Mouse (Mus musculus): ENCODE results near the gene Bphl.
"Not testable (repeated sequence)": the region's sequence is repeated elsewhere in the genome, so short reads cannot be mapped to it uniquely, and the experiment has no call there.

Bphl gene

DNA sequence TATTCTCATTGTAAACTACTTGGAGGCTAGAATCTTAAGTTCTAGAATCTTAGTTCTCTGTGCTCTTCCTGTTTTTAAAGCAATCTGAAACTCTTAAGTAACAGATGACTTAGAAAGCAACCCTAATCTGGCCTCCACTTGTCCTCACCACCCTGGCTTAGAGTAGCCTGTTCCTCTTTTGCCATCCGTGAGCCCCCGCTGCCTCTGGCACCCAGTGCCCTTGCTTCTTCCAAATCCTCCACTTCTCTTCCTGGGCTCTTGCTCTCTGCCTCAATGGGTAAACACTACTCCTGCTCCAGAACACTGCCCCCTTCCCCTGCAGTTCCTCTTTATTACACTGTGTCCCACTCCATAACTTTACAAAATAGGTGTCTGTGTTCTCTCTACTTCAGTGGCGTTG, 14.3 kb downstream of the Bphl start:
- DNase-seq (ENCODE audit: low read depth, low spot score) = no peak

DNA sequence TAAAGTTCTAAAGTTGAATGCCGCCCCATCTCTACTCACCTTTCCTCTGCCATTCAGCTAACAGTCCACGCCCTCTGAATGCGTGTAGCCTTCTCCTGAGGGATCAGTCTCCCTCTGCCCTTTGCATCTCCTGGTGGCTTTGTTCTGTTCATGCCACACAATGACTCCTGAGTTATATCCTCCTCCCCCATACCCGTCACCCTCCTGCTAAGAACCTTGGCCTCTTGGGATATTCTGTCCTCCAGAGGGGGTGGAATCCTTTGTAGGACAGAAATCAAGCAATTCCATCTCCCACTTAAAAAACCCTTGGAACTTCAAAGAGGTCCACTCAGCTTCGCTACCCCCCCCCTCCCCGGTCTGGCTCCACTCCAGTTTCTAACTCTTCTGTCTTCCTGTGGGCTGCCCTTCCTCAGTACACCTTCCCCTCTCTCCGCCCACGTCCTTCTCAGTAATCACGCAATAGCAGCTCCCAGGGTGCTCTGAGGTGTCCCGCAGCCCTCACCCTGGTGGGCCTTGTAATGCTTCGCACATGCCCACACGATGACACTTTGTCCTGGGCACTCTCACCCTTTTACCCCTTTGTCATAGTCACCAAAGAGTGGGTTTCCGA, 16.4 kb downstream of the Bphl start:
- DNase-seq (ENCODE audit: low read depth, low spot score) = no peak

DNA sequence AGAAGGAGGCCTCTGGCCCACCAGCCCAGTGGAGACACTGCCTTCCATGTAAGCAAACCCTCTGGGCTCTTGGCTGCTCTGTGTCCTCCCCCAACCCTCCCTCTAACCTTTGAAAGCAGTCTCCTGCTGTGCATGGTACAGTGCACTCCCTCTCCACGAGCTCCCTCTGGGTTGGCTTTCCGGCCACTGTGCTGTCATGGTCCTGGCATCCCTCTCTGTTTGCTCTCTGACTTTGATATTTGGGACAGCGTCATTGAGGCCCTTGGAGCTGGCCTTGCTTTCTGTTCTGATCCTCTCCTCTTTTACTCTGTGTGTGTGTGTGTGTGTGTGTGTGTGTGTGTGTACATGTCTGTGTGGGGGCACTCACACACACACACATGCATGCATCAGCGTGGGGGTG, 17.0 kb downstream of the Bphl start:
- no peak for DNase-seq (ENCODE audit: low read depth, low spot score)

DNA sequence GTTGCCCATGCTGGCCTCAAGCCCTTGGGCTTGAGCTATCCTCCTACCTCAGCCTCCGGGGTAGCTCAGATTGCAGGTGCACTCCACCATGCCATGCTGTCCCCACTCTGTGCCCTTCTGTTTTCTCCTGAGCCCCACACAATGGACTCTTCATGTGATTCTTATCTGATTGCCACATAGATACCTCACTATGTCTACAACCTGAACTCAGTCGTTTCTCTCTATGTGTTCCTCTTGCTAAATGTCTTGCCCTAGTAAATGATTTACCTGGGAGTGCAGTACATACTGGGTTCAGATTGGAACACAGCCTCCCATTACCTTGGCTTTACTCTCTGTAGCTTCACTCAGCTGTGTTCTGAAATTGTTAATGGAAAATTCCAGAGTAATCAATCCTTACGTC, 17.6 kb downstream of the Bphl start:
- DNase-seq (ENCODE audit: low read depth, low spot score) = no peak

DNA sequence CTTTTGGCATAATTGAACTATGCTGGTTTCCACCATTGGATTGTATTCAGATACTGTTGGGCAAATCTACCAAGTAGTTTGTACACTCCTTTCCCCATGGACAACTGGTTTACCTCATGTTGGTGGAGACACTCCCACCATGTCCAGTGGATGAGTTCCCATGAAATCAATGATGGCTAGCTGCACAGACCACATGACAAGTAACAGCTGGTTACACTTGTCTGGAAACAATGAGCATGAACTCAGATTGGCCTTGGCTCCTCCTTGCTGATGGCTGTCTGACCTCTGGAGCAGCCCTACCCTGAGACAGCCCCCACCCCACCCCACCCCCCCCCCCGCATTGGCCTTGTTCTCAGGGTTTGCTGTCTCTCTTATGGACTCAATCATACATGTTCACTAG, 19.9 kb downstream of the Bphl start:
- no peak for DNase-seq (ENCODE audit: low read depth, low spot score)

DNA sequence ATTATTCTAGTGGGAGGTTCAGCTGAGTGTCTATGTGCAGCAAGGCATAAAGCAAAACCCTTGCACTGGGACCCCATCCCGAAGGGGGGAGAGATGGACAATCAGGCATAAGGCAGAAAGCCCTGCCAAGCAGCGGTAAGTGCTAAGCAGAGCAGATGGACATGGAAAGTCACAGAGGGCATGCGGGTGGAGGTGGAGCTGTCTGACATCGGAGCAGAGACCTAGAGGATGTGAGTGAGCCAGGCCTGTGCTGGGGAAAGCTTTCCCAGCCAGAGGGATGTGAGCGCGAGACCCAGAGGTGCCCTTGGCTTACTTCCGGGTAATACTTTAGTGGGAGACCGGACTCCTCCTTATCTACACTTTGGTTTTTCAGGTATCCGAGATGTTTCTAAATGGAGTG, 22.7 kb downstream of the Bphl start:
- no peak for DNase-seq (ENCODE audit: low read depth, low spot score)

DNA sequence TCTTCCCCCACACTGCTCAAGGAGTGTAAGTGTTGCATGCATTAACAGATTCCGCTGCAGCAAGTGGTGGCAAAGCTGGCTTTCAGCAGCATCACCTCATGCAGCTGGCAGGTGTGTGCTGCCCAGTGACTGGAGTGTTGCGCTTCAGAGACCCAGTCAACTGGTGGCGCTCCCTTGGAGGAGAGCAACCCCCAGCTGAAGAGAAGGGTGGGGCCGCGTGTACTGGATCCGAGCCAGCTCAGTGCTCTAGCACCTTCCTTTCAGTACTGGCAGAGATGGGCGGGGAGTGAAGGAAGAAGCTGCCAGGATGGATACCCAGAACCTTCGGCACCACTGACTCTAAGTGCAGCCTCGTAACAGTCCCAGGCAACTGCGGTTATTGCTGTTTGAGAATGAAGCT, 25.1 kb downstream of the Bphl start:
- DNase-seq (ENCODE audit: low read depth, low spot score) = no peak

DNA sequence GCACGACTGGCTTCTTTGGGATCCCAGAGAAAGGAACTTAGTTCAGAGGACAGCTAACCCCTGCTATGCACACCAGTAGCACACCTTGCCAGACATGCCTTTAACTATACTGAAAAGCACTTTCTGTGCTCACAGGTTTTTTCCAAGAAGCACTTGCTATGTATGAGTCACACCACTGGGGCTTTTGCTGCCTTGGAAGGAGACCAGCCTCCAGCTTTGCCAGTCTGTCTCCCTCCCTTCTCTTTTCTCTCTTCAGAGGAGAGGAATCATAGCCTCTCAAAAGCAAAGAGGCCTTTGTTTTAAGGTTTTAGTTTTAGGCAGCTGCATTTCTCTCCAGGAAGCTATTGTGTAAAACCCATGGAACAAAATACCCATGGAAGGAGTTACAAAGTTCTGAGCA, 29.0 kb downstream of the Bphl start:
- DNase-seq (ENCODE audit: low read depth, low spot score) = no peak

DNA sequence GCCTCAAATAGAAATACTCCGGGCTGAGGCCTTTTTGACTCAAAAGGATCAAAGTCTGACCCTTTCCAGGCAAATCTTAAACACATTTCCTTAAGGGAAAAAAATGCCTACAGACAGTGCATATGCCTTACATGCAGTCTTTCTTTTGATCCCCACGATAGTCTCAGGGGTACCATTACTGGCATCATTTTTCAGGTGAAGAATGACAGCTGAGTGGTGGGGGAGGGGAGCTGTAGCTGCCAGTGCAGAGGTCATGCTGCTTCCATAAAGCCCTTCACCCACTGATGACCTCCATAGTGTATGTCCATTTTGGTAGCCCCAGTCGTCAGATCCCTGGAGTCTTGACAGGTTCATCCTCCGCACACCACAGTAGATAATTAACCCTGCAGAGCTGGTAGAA, 32.9 kb downstream of the Bphl start:
- DNase-seq (ENCODE audit: low read depth, low spot score) = no peak

DNA sequence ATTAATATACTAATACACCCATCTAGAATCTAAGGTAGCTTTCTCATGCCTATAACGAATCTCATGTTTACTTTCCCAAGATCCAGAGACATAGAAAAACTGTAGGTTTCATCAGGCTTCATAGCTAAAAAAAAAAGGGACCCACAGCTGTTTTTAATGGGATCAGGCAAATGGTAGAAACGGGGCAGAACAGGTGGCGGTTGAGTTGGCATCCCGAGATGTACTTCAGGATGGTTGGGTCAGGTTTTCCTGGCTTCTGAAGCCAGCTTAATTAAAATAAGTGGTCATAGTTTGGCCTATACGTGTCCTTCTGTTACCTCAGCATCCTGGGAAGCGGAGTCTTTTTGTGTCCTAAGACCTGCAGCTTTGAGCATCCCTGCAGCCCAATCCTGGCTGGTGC, 34.4 kb downstream of the Bphl start:
- no peak for DNase-seq (ENCODE audit: low read depth, low spot score)

DNA sequence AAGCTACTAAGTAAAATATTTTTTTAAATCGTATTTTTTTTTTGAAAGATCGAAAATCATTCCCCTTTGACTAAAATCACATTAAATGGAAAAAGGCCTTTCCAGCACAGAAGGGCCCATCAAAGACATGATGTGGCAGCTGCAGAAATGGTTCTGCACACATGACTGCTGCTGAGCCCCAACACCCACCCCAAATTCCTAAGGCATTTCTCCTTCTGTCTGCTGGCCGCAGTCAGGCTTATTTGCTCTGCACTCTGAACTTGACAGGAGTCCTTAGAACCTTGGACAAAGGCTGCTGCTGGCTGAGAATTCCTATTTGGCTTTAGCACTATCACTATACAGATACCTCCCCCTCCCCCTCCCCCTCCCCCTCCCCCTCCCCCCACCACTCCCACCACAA, 35.5 kb downstream of the Bphl start:
- no peak for DNase-seq (ENCODE audit: low read depth, low spot score)

DNA sequence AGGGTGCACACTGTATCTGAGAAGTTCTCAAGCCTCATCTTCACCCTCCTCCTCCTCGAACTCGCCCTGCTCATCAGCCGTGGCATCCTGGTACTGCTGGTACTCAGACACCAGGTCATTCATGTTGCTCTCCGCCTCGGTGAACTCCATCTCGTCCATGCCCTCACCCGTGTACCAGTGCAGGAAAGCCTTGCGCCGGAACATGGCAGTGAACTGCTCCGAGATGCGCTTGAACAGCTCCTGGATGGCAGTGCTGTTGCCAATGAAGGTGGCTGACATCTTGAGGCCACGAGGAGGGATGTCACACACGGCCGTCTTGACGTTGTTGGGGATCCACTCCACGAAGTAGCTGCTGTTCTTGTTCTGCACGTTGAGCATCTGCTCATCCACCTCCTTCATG, 37.0 kb downstream of the Bphl start:
- DNase-seq (ENCODE audit: low read depth, low spot score) = not testable (repeated sequence)

DNA sequence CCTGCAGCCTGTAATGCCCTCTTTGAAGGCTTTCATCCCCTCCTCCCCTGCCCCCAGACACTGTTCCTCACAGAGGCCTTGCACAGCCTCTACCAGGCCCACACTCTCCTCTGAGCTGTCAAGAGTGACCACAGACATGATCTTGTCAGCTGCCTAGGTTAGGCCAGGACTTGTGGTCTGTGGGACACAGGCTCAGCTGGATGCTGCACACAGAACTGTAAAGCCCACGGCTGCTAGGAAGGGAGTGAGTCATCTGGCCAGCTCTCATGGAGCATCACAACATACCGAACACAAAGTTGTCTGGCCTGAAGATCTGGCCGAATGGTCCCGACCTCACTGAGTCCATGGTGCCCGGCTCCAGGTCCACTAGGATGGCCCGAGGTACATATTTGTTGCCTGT, 38.5 kb downstream of the Bphl start:
- DNase-seq (ENCODE audit: low read depth, low spot score) = not testable (repeated sequence)

DNA sequence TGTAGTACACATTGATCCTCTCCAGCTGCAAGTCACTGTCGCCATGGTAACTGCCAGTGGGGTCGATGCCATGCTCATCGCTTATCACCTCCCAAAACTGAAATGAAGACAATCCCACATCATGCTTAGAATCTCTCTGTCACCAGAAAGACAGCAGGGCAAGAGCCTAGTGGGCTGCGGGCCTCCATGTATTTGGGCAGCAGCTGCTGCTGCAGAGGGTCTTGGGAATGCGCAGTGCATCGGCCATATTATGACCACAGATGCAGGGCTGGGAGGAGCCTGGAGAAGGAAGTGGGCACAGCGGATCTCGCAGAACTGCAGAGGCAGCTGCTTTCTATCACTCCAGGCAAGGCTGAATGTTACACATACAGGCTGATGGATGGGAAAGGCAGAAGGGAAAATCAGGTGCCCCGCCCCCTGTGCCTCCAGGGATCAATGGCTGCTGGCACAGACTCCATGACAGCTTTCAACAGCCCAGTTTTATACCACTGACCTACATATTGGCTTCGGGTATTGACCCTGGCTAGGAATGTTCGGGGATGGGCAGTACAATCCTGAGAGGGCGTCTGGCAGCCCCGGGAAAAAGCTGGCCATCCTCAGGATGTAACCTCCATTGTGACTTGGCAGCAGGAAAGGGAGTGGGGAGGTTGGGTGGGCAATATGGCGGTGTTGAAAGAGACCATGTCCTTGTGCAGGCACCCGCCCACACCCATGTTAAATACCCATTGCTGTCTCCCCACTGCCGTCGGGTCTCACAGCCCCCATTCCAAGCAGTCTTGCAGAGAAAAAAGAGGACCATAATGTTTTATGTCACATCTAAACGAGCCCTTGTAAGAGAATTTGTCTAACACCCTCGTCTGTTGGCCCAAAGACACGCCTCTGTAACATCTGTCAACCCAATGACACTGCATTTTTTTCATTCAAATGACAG, 39.4 kb downstream of the Bphl start:
- DNase-seq (ENCODE audit: low read depth, low spot score) = no peak

DNA sequence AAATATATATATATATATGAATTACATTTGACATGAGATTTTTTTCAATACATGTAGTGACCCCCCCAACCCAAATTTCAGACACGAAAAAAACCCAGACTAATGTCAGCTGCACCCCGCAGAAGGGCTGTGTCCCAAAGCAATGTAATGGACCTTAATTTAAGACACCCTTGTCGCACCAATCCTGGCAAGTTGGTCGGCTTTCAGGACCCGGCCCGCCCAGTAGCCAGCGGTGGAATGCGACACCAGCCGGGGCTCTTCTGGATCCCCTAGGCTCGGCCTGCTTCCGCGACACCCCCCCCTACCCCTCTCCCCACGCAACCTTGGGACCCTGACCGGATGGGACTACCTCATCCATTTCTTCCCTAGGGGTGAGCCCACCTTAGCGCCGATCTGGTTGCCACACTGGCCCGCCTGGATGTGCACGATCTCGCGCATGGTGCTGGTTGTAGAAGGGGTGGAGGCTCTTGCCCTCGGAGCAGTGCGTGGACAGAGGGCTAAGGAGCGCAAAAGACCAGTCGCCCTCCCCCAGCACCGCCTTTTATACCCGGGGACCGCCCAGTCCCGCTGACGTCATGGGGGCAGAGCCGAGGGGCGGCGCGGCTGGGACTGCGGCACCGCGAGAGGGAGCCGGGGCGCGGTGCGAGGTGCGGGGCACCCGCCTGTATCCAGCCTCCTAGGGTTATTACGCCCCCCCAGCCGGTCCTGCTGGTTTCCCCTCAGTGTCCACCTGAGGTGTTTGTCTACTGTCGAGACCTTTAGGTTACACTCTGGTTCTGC, 40.3 kb downstream of the Bphl start, which contains the start of gene Tubb2a:
TSS of gene Tubb2a (minus strand) at position 516 of the 780 bp plus-strand sequence.
- DNase-seq (ENCODE audit: low read depth, low spot score) = peak; percentile 78

DNA sequence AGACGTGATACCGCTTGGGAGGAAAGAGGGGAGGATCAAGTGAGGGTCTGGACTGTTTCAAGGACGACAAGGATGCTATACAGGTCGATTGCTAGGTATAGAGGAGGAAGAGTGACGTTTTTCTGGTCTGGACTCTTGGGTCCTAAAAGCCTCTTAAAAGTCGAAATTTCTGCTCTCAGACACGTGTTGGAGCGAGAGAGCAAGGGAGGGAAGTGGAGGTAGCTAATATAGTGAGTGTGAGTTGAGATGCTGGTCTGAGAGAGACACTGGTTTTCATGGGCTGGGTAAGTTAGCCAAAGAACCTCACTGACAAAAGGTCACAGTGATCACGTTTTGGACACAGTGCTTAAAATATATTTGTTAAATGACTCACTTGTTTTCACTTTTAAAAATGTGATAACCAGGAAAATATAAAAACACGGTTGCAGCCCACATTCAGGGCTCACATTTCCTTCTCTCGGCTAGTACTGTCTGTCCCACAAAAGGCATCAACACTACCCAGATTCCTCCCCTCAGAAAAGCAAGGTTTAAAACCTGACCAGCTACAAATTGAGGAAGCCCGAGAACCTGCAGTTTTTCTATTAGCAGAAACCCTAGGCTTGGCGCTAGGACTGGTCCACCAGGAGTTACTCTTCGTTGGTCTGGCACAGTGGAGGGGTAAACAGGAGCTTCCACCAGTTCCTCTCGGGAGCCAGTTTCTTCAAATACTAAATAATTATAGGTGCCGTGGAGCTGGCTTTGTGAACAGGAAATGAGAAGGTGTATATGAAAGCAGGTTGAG, 41.3 kb downstream of the Bphl start:
- no peak for DNase-seq (ENCODE audit: low read depth, low spot score)

DNA sequence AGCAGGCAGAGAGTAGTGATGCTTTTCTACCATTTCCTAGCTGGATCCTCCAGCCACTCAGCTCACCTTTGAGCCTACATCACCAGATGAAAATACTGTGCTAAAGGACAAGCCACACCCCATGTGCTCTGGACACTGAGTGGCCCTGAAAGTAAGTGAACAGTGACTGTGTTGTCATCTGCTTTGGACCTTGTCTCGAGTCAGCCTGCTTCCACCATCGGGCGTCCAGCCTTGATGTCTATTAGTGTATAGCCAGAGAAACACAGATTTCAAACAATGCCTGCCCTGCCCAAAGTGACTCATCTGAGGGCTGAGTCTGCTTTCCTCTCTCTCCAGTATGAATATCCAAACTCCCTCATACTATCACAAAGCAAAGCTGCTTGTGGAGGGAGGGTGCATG, 42.4 kb downstream of the Bphl start:
- DNase-seq (ENCODE audit: low read depth, low spot score) = no peak

DNA sequence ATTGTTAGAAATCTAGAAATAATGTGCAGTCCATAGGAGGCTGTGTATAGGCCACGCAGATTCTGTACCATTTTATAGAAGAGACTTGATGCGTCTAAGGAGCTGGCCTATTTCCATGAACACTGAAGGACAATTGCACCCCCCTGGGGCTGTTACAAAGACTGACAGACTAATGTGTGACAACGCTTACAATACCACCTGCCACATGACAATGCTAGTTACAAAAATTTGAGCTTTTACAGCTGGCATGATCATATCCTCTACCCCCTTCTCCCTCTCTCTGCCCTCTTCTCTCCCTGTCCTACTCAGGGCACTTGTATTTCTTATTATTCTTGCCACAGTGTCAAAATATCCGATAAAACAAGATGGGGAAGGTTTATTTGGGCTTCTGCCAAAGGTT, 44.5 kb downstream of the Bphl start:
- DNase-seq (ENCODE audit: low read depth, low spot score) = no peak

DNA sequence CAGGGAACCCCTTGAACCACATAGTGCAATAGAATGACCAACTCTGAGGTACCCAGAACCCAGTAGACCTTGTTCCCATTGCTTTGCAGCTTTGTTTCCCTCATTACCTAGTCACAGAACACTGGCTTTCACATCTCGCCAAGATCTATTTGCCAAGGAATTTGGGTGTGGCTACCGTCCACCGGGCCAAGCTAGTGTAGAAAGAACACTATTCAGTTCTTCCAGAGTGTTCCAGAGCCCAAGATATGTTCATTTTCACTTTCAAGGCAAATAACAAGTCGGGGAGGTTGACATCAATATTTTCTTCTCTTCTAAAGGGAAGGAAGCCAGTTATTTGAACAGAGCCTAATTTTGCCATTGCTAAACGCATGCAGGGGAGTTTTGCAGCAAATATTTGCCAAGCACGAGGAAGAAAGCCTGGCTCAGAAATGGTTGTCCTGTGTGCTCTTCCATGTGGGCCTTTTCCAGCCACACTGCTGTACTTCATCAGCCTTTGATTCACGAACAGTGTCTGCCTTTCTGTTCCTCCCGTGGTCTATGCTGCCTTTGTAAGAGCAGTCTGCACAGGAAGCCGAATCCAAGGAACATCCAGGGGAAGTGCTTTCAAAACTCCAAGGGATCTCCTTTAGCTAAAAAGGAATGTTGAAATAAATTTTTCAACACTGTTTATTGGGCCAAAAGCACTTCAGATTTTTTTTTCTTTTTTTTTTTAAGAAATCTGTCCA, 46.8 kb downstream of the Bphl start:
- no peak for DNase-seq (ENCODE audit: low read depth, low spot score)

DNA sequence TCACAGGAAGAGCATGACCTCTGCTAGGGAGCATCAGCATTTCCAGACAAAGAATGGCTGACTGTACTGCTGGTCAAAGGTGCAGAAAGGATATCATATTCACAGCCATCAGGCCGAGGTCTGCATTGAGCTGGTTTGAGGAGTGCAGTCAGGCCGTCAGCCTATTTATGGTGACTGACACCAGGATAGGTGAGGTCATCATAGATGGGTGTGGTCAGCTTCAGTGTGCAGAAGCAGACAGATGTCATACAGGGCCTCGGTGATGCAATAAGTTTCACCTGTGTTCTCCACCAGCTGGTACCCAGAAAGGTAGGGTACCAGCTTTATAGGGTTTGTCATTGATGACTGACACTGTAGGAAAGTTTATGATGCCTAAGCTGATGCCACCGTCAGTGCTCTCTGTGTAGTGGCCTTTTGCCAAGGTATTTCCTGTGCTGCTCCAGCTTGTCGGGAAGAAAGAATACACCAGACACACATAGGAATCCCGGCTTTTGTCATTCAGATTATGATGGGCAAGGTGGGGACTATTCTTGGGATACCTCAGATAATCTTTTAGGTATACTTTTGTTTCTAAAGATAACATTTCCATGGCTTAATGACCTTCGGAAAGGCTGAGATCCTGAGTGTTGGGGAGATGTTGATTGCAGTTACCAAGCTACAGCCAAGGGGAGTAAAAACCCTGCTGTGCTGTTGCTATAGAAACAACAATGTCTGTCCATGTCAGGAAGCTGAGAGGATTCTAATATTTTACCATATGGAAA, 49.8 kb downstream of the Bphl start:
- no peak for DNase-seq (ENCODE audit: low read depth, low spot score)
